Mouse (Mus musculus) olfactory bulb, adult 2 months (tissue): Measurements from ENCODE around the gene Pfn3.

Experiments used
- CTCF ChIP-seq: fragments of 200-500 bp; IDR thresholded peaks from 2 replicates; pipeline ENCODE4 v1.5.1; 2012; ENCODE audit warnings: low read depth, mild to moderate bottlenecking, low read length, moderate library complexity; ENCODE audit not compliant: insufficient read depth
- POLR2A ChIP-seq: fragments of 200-500 bp; IDR thresholded peaks from 2 replicates; pipeline ENCODE4 v1.6.1; 2012; ENCODE audit warnings: mild to moderate bottlenecking, low read depth, low read length, moderate library complexity; ENCODE audit not compliant: insufficient read depth

DNA sequence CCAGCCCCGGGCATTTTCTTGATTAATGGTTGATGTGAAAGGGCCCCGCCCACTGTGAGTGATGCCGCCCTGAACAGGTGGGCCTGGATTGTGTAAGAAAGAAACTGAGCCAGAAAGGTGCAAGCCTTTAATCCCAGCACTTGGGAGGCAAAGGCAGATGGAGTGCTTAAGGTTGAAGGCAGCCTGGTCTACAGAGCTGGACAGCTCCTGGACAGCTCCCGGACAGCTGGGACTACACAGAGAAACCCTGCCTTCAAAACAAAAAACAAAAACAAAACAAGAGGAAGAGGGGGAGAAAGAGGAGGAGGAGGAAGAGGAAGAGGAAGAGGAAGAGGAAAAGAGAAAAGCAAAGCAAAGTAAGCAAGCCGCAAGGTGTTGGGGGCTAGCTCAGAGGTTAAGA, 4.1 kb upstream of the Pfn3 start:
- TF ChIP-seq POLR2A, result no peak
- TF ChIP-seq CTCF, result no peak
